Mouse (Mus musculus) midbrain, embryonic 16.5 days (tissue): ENCODE data around the gene Dhfr. TPM values are rescaled to one million over a fixed set of nuclear protein-coding genes. Genes with fewer than 3 reads are reported as not detected.
"Not testable (repeated sequence)": the region's sequence is repeated elsewhere in the genome, so short reads cannot be mapped to it uniquely, and the experiment has no call there.

ENCODE experiments used
- ATAC-seq: fragments of 200-750 bp; cut with Nextera tagmentation; 2 replicates; pipeline ENCODE4 v1.8.0; 2017; ENCODE audit warnings: moderate TSS enrichment
- H3K27ac ChIP-seq: fragments of 300-500 bp; sonication (generic); 2 replicates; pipeline ENCODE4 v1.5.1; 2014; ENCODE audit warnings: mild to moderate bottlenecking, low read length, mixed read lengths
- H3K27me3 ChIP-seq: fragments of 300-500 bp; sonication (generic); 2 replicates; pipeline ENCODE4 v1.6.1; 2014; ENCODE audit warnings: low read depth, low read length, mixed read lengths; ENCODE audit not compliant: control insufficient read depth, insufficient read depth
- H3K36me3 ChIP-seq: fragments of 300-500 bp; sonication (generic); 2 replicates; pipeline ENCODE4 v1.6.1; 2014; ENCODE audit warnings: mild to moderate bottlenecking, low read length, moderate library complexity, mixed read lengths; ENCODE audit not compliant: control insufficient read depth, insufficient read depth
- H3K4me1 ChIP-seq: fragments of 300-500 bp; sonication (generic); 2 replicates; pipeline ENCODE4 v1.6.1; 2014; ENCODE audit warnings: mild to moderate bottlenecking, low read length, mixed read lengths; ENCODE audit not compliant: control insufficient read depth, insufficient read depth
- H3K4me2 ChIP-seq: fragments of 300-500 bp; sonication (generic); 2 replicates; pipeline ENCODE4 v1.6.1; 2014; ENCODE audit warnings: mild to moderate bottlenecking, low read length, mixed read lengths
- H3K4me3 ChIP-seq: fragments of 300-500 bp; sonication (generic); 2 replicates; pipeline ENCODE4 v1.5.1; 2014; ENCODE audit warnings: low read depth, mild to moderate bottlenecking, low read length, moderate library complexity, mixed read lengths
- H3K9ac ChIP-seq: fragments of 300-500 bp; sonication (generic); 2 replicates; pipeline ENCODE4 v1.6.1; 2014; ENCODE audit warnings: low read depth, low read length, mixed read lengths
- H3K9me3 ChIP-seq: fragments of 300-500 bp; sonication (generic); replicated peaks from 2 replicates; pipeline ENCODE4 v1.6.1; 2014; ENCODE audit warnings: mild to moderate bottlenecking, low read length, mixed read lengths; ENCODE audit not compliant: control insufficient read depth, poor library complexity, severe bottlenecking
- WGBS: fragments of 180-500 bp; shearing (Covaris S2); extraction: QIAGEN DNeasy Blood & Tissue Kit; methylation state at CpG from one replicate; pipeline ENCODE4 v1.1.7; 2014; 5-methylcytosine and 5-hydroxymethylcytosine counted together
- polyA plus RNA-seq: library from polyadenylated mRNA; unstranded; fragments of >200 nt; fragmentation: Nextera tagmentation; extraction: Ambion mirVana; gene quantifications from 2 replicates; pipeline ENCODE4 v1.2.1, GENCODE M21; 2015

Gene Dhfr
- polyA plus RNA-seq, 1 experiment from 2014 or later, result 3.2 TPM

- H3K27ac ChIP-seq, result no peak overlapping the region
- no peaks in the 10 kb centered on the region for H3K4me1 ChIP-seq
- no peaks in the 10 kb centered on the region for H3K36me3 ChIP-seq
- H3K4me3 ChIP-seq, result no peak overlapping the region
- WGBS, result 89% methylated on average over 2 of the region's 2 CpGs
- H3K9ac ChIP-seq, result no peak overlapping the region
- no peaks in the 10 kb centered on the region for H3K9me3 ChIP-seq
- ATAC-seq, result no peak
- H3K4me2 ChIP-seq, result no peak overlapping the region
- H3K27me3 ChIP-seq, result no peaks in the 10 kb centered on the region
Measured at GRCm38 (mm10) chr13:92361609-92362008, 7.1 kb downstream of the Dhfr start.

DNA sequence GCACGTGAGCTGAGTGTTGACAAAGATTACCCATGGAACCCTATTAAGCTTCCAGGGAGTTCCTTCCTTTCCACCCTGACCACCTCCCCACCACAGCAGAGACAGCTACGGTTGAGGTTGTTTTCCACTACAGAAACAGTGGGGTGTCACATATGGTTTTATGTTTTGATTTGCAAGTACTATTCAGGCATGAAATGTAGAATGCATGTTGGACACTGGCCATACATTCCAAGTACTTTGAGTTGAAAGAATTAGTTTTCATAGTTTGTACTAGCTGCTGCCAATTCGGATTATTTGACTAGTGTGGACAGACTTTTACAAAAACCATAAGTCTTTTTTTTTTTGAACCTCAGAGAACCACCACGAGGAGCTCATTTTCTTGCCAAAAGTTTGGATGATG lies 10.8 kb downstream of the Dhfr start:
- no peaks in the 10 kb centered on the region for H3K4me1 ChIP-seq
- H3K4me2 ChIP-seq, result no peak overlapping the region
- ATAC-seq, result no peak
- H3K36me3 ChIP-seq, result no peaks in the 10 kb centered on the region
- no peaks in the 10 kb centered on the region for H3K9me3 ChIP-seq
- H3K27ac ChIP-seq, result no peak overlapping the region
- WGBS, result 77% methylated on average over 4 of the region's 4 CpGs
- no peaks in the 10 kb centered on the region for H3K27me3 ChIP-seq
- H3K9ac ChIP-seq, result no peak overlapping the region
- H3K4me3 ChIP-seq, result no peak overlapping the region

GRCm38 (mm10) chr13:92370811-92371210 lies 16.3 kb downstream of the Dhfr start:
- Histone ChIP-seq H3K9me3 (no peaks in the 10 kb centered on the region), H3K4me1 (no peaks in the 10 kb centered on the region), H3K9ac (no peak overlapping the region), H3K4me3 (no peak overlapping the region), H3K27ac (no peak overlapping the region), H3K27me3 (no peaks in the 10 kb centered on the region), H3K4me2 (no peak overlapping the region), H3K36me3 (no peaks in the 10 kb centered on the region)
- 95% methylated on average over 3 of the region's 3 CpGs for WGBS
- ATAC-seq, result no peak

GRCm38 (mm10) chr13:92371466-92371865 lies 16.9 kb downstream of the Dhfr start:
- H3K27ac ChIP-seq, ATAC-seq: not testable (repeated sequence)
- 94% methylated on average over 5 of the region's 6 CpGs for WGBS

GRCm38 (mm10) chr13:92387367-92387766 lies 32.8 kb downstream of the Dhfr start:
- Histone ChIP-seq H3K27me3 (no peaks in the 10 kb centered on the region), H3K4me1 (no peaks in the 10 kb centered on the region), H3K27ac (no peak overlapping the region), H3K4me3 (no peak overlapping the region), H3K4me2 (no peak overlapping the region), H3K9ac (no peak overlapping the region), H3K9me3 (no peaks in the 10 kb centered on the region), H3K36me3 (no peaks in the 10 kb centered on the region)
- ATAC-seq, result no peak
- 89% methylated on average over 3 of the region's 3 CpGs for WGBS

More at GRCm38 (mm10) chr13:92371466-92371865, 16.9 kb downstream of the Dhfr start:
- H3K36me3 ChIP-seq, H3K4me2 ChIP-seq, H3K9ac ChIP-seq, H3K4me1 ChIP-seq, H3K9me3 ChIP-seq, H3K27me3 ChIP-seq, H3K4me3 ChIP-seq: not testable (repeated sequence)

- H3K9ac ChIP-seq, result no peak overlapping the region
- no peak overlapping the region for H3K27ac ChIP-seq
- no peak overlapping the region for H3K4me2 ChIP-seq
- no peaks in the 10 kb centered on the region for H3K36me3 ChIP-seq
- H3K9me3 ChIP-seq, result no peaks in the 10 kb centered on the region
- H3K4me3 ChIP-seq, result no peak overlapping the region
- H3K4me1 ChIP-seq, result no peaks in the 10 kb centered on the region
- 0 out of 2 replicates have a peak, but pooled peaks have one; percentile 51 for ATAC-seq
- WGBS, result 71% methylated on average over 12 of the region's 12 CpGs
- no peaks in the 10 kb centered on the region for H3K27me3 ChIP-seq
Measured at GRCm38 (mm10) chr13:92393047-92393661, 38.6 kb downstream of the Dhfr start.

DNA sequence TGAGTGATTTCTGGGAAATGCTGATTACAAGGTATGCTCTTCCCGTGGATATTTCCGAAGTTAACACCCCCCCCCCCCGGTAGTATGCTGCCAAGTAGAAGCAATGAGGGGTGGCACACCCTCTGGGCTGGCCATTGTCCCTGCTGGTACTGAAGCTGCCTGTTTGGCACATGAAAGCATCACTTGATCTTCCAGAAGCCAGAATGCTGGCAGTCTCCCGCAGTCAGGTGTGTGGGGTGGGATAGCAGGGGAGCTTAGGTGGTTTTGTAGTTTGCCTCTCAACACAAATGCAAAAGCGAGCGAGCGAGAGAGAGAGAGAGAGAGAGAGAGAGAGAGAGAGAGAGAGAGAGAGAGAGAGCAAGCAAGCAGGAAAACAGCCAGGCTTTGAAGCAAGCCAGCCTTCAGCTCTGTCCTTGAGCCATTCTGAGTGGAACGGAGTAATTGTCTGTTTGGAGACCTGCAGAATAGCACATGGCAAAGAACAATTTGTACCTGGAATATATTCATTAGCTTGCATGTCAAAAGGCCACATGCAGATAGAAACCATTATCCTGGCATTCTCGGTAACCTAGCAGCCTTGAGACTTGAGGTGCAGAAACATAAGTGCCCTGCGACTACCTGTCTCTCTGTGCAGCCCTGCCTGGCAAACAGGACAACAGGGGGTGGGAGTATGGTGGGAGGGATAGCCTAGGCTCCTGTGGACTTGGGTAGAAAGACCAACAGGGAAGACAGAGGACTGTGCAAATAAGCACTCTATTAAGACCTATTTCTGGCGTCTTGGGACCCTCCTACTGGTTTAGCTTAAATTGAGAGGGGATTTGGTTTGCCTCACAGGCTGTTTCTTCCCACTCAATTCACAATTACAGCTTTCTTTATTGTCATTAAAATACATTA lies 44.2 kb downstream of the Dhfr start:
- H3K4me2 ChIP-seq, result no peak overlapping the region
- H3K4me3 ChIP-seq, result no peak overlapping the region
- no peak overlapping the region for H3K27ac ChIP-seq
- no peaks in the 10 kb centered on the region for H3K27me3 ChIP-seq
- H3K36me3 ChIP-seq, result no peaks in the 10 kb centered on the region
- no peaks in the 10 kb centered on the region for H3K9me3 ChIP-seq
- ATAC-seq, result peak; percentile 70
- 59% methylated on average over 11 of the region's 11 CpGs for WGBS
- no peaks in the 10 kb centered on the region for H3K4me1 ChIP-seq
- H3K9ac ChIP-seq, result no peak overlapping the region

GRCm38 (mm10) chr13:92402063-92402462 lies 47.5 kb downstream of the Dhfr start:
- no peak overlapping the region for H3K4me2 ChIP-seq
- no peak overlapping the region for H3K27ac ChIP-seq
- H3K9me3 ChIP-seq, result no peaks in the 10 kb centered on the region
- no peak overlapping the region for H3K9ac ChIP-seq
- ATAC-seq, result no peak
- no peaks in the 10 kb centered on the region for H3K27me3 ChIP-seq
- H3K36me3 ChIP-seq, result no peaks in the 10 kb centered on the region
- no peak overlapping the region for H3K4me3 ChIP-seq
- WGBS, result 53% methylated on average over 2 of the region's 2 CpGs
- H3K4me1 ChIP-seq, result no peaks in the 10 kb centered on the region

GRCm38 (mm10) chr13:92403496-92403895 lies 49.0 kb downstream of the Dhfr start:
- Histone ChIP-seq H3K9me3 (no peaks in the 10 kb centered on the region), H3K27ac (no peak overlapping the region), H3K4me3 (no peak overlapping the region), H3K9ac (no peak overlapping the region), H3K27me3 (no peaks in the 10 kb centered on the region), H3K4me2 (no peak overlapping the region), H3K36me3 (no peaks in the 10 kb centered on the region), H3K4me1 (no peaks in the 10 kb centered on the region)
- ATAC-seq, result no peak
- WGBS, result 82% methylated on average over 3 of the region's 3 CpGs
